Mouse (Mus musculus) C2C12 (cell line): ENCODE measurements around the gene Baz2b.

ENCODE experiments used
- CTCF ChIP-seq: IDR thresholded peaks from one replicate; pipeline ENCODE4 v1.5.1; 2011; ENCODE audit not compliant: control insufficient read depth, insufficient read depth, insufficient read length
- MYOD1 ChIP-seq: IDR thresholded peaks from one replicate; pipeline ENCODE4 v1.6.1; 2011; ENCODE audit warnings: low read depth; ENCODE audit not compliant: control insufficient read depth, insufficient read length
- MYOG ChIP-seq: IDR thresholded peaks from one replicate; pipeline ENCODE4 v1.6.1; 2011; ENCODE audit not compliant: control insufficient read depth, insufficient read length; ENCODE audit errors: extremely low read depth
- USF1 ChIP-seq: IDR thresholded peaks from one replicate; pipeline ENCODE4 v1.6.1; 2011; ENCODE audit warnings: low read depth, mild to moderate bottlenecking, control low read depth, moderate library complexity

DNA sequence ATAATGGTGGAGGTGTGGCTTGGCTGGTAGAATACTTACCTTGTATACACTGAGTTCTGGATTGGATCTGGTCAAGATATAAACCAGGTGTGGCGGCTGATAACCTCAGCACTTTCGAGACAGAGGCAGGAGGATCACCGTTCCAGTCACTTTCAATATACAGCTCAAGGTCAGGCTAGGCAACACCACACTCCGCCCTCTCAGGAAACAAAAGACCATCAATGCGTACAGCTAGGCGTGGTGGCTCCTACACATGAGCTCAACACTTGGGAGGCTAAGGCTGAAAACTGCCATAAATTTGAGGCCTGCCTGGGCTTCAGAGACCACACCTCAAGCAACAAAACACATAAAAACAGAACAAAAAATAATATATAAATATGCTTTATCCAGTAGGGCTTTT is 188.5 kb downstream of the Baz2b start:
- no peak for TF ChIP-seq CTCF
- TF ChIP-seq MYOD1, result no peak
- no peak for TF ChIP-seq MYOG
- TF ChIP-seq USF1, result no peak
